Mouse (Mus musculus) cortical plate, adult 2 months (tissue): Measurements from ENCODE around the gene Ugt1a5.

Source experiments
- CTCF ChIP-seq: fragments of 200-500 bp; IDR thresholded peaks from 2 replicates; pipeline ENCODE4 v1.5.1; 2011; ENCODE audit warnings: mild to moderate bottlenecking, control low read depth, low read length; ENCODE audit not compliant: insufficient read depth; ENCODE audit errors: extremely low read depth
- POLR2A ChIP-seq: fragments of 200-500 bp; IDR thresholded peaks from 2 replicates; pipeline ENCODE4 v1.6.1; 2011; ENCODE audit warnings: mild to moderate bottlenecking, low read length, control low read depth; ENCODE audit not compliant: insufficient read depth; ENCODE audit errors: extremely low read depth

DNA sequence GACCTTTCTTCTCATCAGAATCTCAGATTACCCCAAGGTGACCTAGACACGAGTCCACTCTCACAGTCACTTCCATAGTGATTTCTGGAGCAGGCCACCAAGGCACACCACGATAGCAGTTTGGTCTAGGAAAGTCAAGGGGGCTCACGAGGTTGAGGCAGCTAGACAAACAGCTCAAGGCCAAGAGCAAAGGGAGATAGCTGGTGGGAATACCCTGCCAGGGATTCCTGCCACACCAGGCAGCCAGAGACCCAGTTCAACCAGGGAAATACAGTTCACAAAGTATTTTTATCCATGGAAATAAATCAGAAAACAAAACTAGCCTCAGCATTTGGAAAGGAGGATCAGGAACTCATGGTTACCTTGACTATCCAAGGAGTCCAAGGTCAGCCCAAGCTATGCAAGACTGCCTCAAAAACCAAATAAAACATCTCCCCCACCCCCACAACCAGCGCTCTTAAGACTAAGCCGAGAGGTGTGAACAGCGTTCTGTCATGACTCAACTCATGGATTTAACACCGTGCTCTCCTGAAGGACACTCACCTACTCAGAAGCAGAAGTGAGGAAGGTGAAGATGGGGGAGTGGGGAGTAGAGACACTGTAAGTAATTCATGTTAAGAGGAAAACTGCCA is 98.5 kb downstream of the Ugt1a5 start:
- TF ChIP-seq CTCF: no peak
- no peak for TF ChIP-seq POLR2A
